Mouse (Mus musculus) mesoderm, embryonic 11.5 days (tissue): ENCODE measurements at regions not wholly inside any gene's neighbourhood (a gene's known extent, or its start where the extent isn't known, plus 50 kb on each side); places are given as distances from the start of the nearest gene placed in this dataset.

Source experiments
- DNase-seq: peaks from one replicate; pipeline ENCODE4 v3.0.0-alpha.2; 2012; ENCODE audit warnings: low read depth, low spot score

DNA sequence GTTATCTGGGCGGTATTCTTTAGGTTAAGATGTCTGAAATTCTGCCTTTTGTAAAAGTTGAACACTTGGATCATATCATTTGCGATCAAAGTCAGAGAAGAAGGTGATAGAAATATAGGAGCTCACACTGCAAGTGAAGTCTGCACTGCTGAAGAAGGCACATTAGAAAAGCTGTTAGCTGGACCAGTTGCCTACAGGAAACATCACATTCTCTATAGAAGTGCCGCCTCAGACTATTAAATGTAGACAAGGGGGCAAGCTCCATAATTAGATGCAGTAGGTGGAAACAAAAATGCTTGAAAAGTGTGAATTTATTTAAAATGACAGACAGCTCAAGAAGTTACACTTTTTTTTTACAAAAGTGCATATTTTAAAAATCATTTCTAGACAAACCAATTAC, 753.2 kb upstream of the Cdh10 start:
- DNase-seq, result no peak

DNA sequence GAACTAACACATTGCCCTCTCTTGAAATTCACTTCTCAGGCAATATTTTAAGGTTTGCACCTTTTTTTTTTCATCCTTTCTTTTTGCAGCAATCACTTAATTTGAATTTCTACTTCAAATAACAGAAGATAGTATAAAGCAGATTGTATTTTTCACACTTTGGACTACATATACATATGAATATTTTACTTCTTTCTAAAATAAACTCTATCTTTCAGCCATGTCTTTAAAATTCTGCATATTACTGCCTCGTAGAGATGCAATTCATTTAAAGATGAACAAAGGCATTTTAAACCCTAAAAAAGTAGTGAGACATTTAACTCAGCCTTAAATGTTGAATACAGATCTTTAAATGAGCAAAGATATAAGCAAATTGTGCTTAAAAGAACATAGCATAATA, 739.1 kb upstream of the Cdh10 start:
- DNase-seq, result no peak
